ENCODE assay signal across 17 mouse cellular contexts in the genomic region with DNA sequence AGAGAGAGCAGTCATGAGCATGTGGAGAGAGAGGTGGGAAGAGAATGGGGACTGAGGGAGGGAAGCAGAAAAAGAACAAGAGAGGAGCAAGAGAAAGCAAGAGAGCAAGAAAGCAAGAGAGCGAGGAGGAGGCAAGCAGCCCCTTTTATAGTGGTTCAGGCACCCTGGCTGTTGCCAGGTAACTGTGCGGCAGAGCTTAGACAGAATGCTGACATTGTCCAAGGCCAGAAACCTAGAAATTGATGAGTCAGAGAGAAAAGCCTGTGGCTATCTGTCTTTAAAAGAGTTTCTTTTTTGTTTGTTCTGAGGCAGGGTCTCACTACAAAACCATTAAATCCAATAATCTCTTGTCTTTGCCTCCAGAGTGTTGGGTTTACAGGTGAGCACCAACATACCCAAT.
"Had no signal": no experiment of that assay in that cellular context is flagged by ENCODE, and none has a peak within 500 bp of the region (broad histone marks: within the 10 kb centered on the region; RNA-seq: fewer than 3 reads in every experiment).

No protein-coding gene starts in this region.

- H3K27ac ChIP-seq: kidney, embryonic 15.5 days; left cerebral cortex, adult 2 months; liver, embryonic 13.5 days; macrophage; midbrain, embryonic 15.5 days; stomach, postnatal 0 days had no signal

- H3K4me3 ChIP-seq: kidney, embryonic 15.5 days; left cerebral cortex, adult 2 months; liver, embryonic 13.5 days; midbrain, embryonic 15.5 days; myocyte had no signal

- H3K9me3 ChIP-seq: kidney, embryonic 15.5 days; liver, embryonic 13.5 days; midbrain, embryonic 15.5 days had no signal

- H3K36me3 ChIP-seq: kidney, embryonic 15.5 days; liver, embryonic 13.5 days; midbrain, embryonic 15.5 days had no signal

- H3K4me1 ChIP-seq: kidney, embryonic 15.5 days; liver, embryonic 13.5 days; midbrain, embryonic 15.5 days had no signal

- ATAC-seq: midbrain, embryonic 15.5 days had no signal

- H3K9ac ChIP-seq: kidney, embryonic 15.5 days; liver, embryonic 13.5 days; midbrain, embryonic 15.5 days had no signal

- H3K4me2 ChIP-seq: kidney, embryonic 15.5 days; liver, embryonic 13.5 days; midbrain, embryonic 15.5 days had no signal

- H3K27me3 ChIP-seq: kidney, embryonic 15.5 days; liver, embryonic 13.5 days; midbrain, embryonic 15.5 days had no signal

- DNase-seq: kidney, adult 8-10 months; kidney, postnatal 10 days; kidney, postnatal 36 days; layer of hippocampus, postnatal 36 days; liver, embryonic 13.5 days; lung, adult 2 months; right cerebral cortex, adult 18-20 months; right cerebral cortex, postnatal 14 days; right cerebral cortex, postnatal 4 days; thymus, adult 2 months; thymus, postnatal 14 days had no signal
